Mouse (Mus musculus) CD8-positive naive resting alpha-beta T cell, adult 57 days (primary cell): Measurements from ENCODE around the gene Ak5. TPM values are rescaled to one million over a fixed set of nuclear protein-coding genes. Genes with fewer than 3 reads are reported as not detected.

Source experiments
- total RNA-seq: library from RNA; stranded (reverse); gene quantifications from one replicate; pipeline ENCODE4 v1.2.4, GENCODE M21; 2023

Gene Ak5
- total RNA-seq = not detected

GRCm38 (mm10) chr3:152668239-152668638, at the start of gene Ak5:
TSS of gene Ak5 (minus strand) at chr3:152668360.

GRCm38 (mm10) chr3:152713991-152714902, 46.1 kb upstream of the Ak5 start, which contains the start of gene Pigk:
TSS of gene Pigk (plus strand) at chr3:152714100.

Other genes with a start within 250 kb of the Ak5 start
- 22.1 TPM for gene Pigk, start 45.7 kb upstream of the Ak5 start, total RNA-seq